Mouse (Mus musculus) testis, adult 2 months (tissue): ENCODE data around the gene Anxa5. TPM values are rescaled to one million over a fixed set of nuclear protein-coding genes. Genes with fewer than 3 reads are reported as not detected.

ENCODE experiments used
- H3K27ac ChIP-seq: fragments of 200-500 bp; 2 replicates; pipeline ENCODE4 v1.5.1; 2012; ENCODE audit warnings: low read depth, low read length; ENCODE audit not compliant: control insufficient read depth, insufficient read depth
- H3K27me3 ChIP-seq: fragments of 200-500 bp; 2 replicates; pipeline ENCODE4 v1.6.1; 2012; ENCODE audit warnings: mild to moderate bottlenecking, low read length, moderate library complexity; ENCODE audit not compliant: control insufficient read depth, insufficient read depth
- H3K36me3 ChIP-seq: fragments of 200-500 bp; 2 replicates; pipeline ENCODE4 v1.6.1; 2012; ENCODE audit warnings: mild to moderate bottlenecking, low read length; ENCODE audit not compliant: control insufficient read depth, insufficient read depth
- H3K4me1 ChIP-seq: fragments of 200-500 bp; 2 replicates; pipeline ENCODE4 v1.6.1; 2012; ENCODE audit warnings: low read length; ENCODE audit not compliant: control insufficient read depth, insufficient read depth
- H3K4me3 ChIP-seq: fragments of 200-500 bp; 2 replicates; pipeline ENCODE4 v1.5.1; 2012; ENCODE audit warnings: low read depth, mild to moderate bottlenecking, low read length, moderate library complexity, mixed read lengths; ENCODE audit not compliant: control insufficient read depth
- CTCF ChIP-seq: fragments of 200-500 bp; IDR thresholded peaks from 2 replicates; pipeline ENCODE4 v1.5.1; 2012; ENCODE audit warnings: low read depth, mild to moderate bottlenecking, inconsistent platforms, low read length, moderate library complexity; ENCODE audit not compliant: control insufficient read depth, insufficient read depth, insufficient replicate concordance
- POLR2A ChIP-seq: fragments of 200-500 bp; IDR thresholded peaks from 2 replicates; pipeline ENCODE4 v1.6.1; 2012; ENCODE audit warnings: low read depth, mild to moderate bottlenecking, inconsistent platforms, low read length, moderate library complexity; ENCODE audit not compliant: control insufficient read depth
- polyA plus RNA-seq: library from polyadenylated mRNA; depleted of rRNA; stranded (reverse); fragments of >200 nt; gene quantifications from 2 replicates; pipeline ENCODE4 v1.2.3, GENCODE M21; 2012

The Anxa5 gene
- polyA plus RNA-seq, 1 experiment, result 20.1 TPM

- TF ChIP-seq CTCF, result no peak
- no peak for TF ChIP-seq POLR2A
- H3K4me3 ChIP-seq, result no peak overlapping the region
- no peak overlapping the region for H3K27ac ChIP-seq
- H3K36me3 ChIP-seq, result no peaks in the 10 kb centered on the region
- H3K27me3 ChIP-seq, result no peaks in the 10 kb centered on the region
- peaks cover 5% of the 10 kb centered on the region; the same call in 1 of the 2 replicates for H3K4me1 ChIP-seq
These were observed 6.8 kb downstream of the Anxa5 start for GRCm38 (mm10) chr3:36468871-36469270.

GRCm38 (mm10) chr3:36467632-36468031, 8.1 kb downstream of the Anxa5 start:
- H3K27ac ChIP-seq, result no peak overlapping the region
- no peak for TF ChIP-seq POLR2A
- TF ChIP-seq CTCF, result no peak
- H3K4me3 ChIP-seq, result no peak overlapping the region
- H3K27me3 ChIP-seq, result no peaks in the 10 kb centered on the region
- H3K36me3 ChIP-seq, result no peaks in the 10 kb centered on the region
- peaks cover 3% of the 10 kb centered on the region; the same call in 1 of the 2 replicates for H3K4me1 ChIP-seq

GRCm38 (mm10) chr3:36465538-36465937, 10.2 kb downstream of the Anxa5 start:
- TF ChIP-seq POLR2A (no peak), CTCF (no peak)
- Histone ChIP-seq H3K27me3 (no peaks in the 10 kb centered on the region), H3K4me3 (no peak overlapping the region), H3K36me3 (no peaks in the 10 kb centered on the region), H3K4me1 (peaks cover 3% of the 10 kb centered on the region; the same call in 1 of the 2 replicates), H3K27ac (no peak overlapping the region)

- no peaks in the 10 kb centered on the region for H3K27me3 ChIP-seq
- no peaks in the 10 kb centered on the region for H3K36me3 ChIP-seq
- H3K27ac ChIP-seq, result no peak overlapping the region
- no peak overlapping the region for H3K4me3 ChIP-seq
- peaks cover 3% of the 10 kb centered on the region; the same call in 1 of the 2 replicates for H3K4me1 ChIP-seq
- no peak for TF ChIP-seq CTCF
- no peak for TF ChIP-seq POLR2A
These were observed 13.3 kb downstream of the Anxa5 start for GRCm38 (mm10) chr3:36462348-36462747.

GRCm38 (mm10) chr3:36461819-36462218, 13.9 kb downstream of the Anxa5 start:
- no peak overlapping the region for H3K4me3 ChIP-seq
- no peak overlapping the region for H3K27ac ChIP-seq
- no peaks in the 10 kb centered on the region for H3K27me3 ChIP-seq
- no peaks in the 10 kb centered on the region for H3K36me3 ChIP-seq
- TF ChIP-seq CTCF (no peak), POLR2A (no peak)
- peaks cover 3% of the 10 kb centered on the region; the same call in 1 of the 2 replicates for H3K4me1 ChIP-seq

- Histone ChIP-seq H3K36me3 (no peaks in the 10 kb centered on the region), H3K4me3 (no peak overlapping the region), H3K27me3 (no peaks in the 10 kb centered on the region), H3K27ac (no peak overlapping the region), H3K4me1 (peaks cover 3% of the 10 kb centered on the region; the same call in 1 of the 2 replicates)
- TF ChIP-seq CTCF, result no peak
- no peak for TF ChIP-seq POLR2A
These were observed 15.0 kb downstream of the Anxa5 start for GRCm38 (mm10) chr3:36460717-36461116.

- H3K4me3 ChIP-seq, result no peak overlapping the region
These were observed 20.1 kb downstream of the Anxa5 start for GRCm38 (mm10) chr3:36455566-36455965.

GRCm38 (mm10) chr3:36455124-36455523, 20.6 kb downstream of the Anxa5 start:
- no peaks in the 10 kb centered on the region for H3K4me1 ChIP-seq
- H3K4me3 ChIP-seq, result no peak overlapping the region
- TF ChIP-seq POLR2A, result no peak
- no peak for TF ChIP-seq CTCF
- H3K27me3 ChIP-seq, result no peaks in the 10 kb centered on the region
- H3K36me3 ChIP-seq, result no peaks in the 10 kb centered on the region
- H3K27ac ChIP-seq, result no peak overlapping the region

More at GRCm38 (mm10) chr3:36455566-36455965, 20.1 kb downstream of the Anxa5 start:
- H3K36me3 ChIP-seq, result no peaks in the 10 kb centered on the region
- no peaks in the 10 kb centered on the region for H3K27me3 ChIP-seq
- no peak for TF ChIP-seq POLR2A
- TF ChIP-seq CTCF, result no peak
- no peak overlapping the region for H3K27ac ChIP-seq
- no peaks in the 10 kb centered on the region for H3K4me1 ChIP-seq
